Mouse (Mus musculus) kidney, adult 2 months (tissue): ENCODE results near the gene Acyp1. TPM values are rescaled to one million over a fixed set of nuclear protein-coding genes. Genes with fewer than 3 reads are reported as not detected.

ENCODE experiments used
- DNase-seq: peaks from one replicate; pipeline ENCODE4 v3.0.0; 2021
- H3K27ac ChIP-seq: fragments of 200-500 bp; 2 replicates; pipeline ENCODE4 v1.5.1; 2012; ENCODE audit warnings: low read depth, low read length, control low read depth, inconsistent platforms; ENCODE audit not compliant: insufficient read depth
- H3K27me3 ChIP-seq: fragments of 200-500 bp; replicated peaks from 2 replicates; pipeline ENCODE4 v1.6.1; 2012; ENCODE audit warnings: mild to moderate bottlenecking, moderate library complexity, low read length, inconsistent platforms; ENCODE audit not compliant: control insufficient read depth, insufficient read depth
- H3K36me3 ChIP-seq: fragments of 200-500 bp; 2 replicates; pipeline ENCODE4 v1.6.1; 2012; ENCODE audit warnings: mild to moderate bottlenecking, moderate library complexity, low read length, inconsistent platforms; ENCODE audit not compliant: control insufficient read depth, insufficient read depth
- H3K4me1 ChIP-seq: fragments of 200-500 bp; 2 replicates; pipeline ENCODE4 v1.6.1; 2011; ENCODE audit warnings: low read length; ENCODE audit not compliant: control insufficient read depth, insufficient read depth
- H3K4me3 ChIP-seq: fragments of 200-500 bp; 2 replicates; pipeline ENCODE4 v1.5.1; 2011; ENCODE audit warnings: mild to moderate bottlenecking, low read depth, low read length, control low read depth; ENCODE audit not compliant: insufficient read depth
- CTCF ChIP-seq: fragments of 200-500 bp; conservative IDR thresholded peaks from 2 replicates; pipeline ENCODE4 v1.5.1; 2011; ENCODE audit warnings: low read depth, mild to moderate bottlenecking, control low read depth, low read length, moderate library complexity, mixed read lengths; ENCODE audit not compliant: insufficient read depth, insufficient read length
- POLR2A ChIP-seq: fragments of 200-500 bp; IDR thresholded peaks from one replicate; pipeline ENCODE4 v1.6.1; 2011; ENCODE audit warnings: low read depth, low read length, control low read depth
- WGBS: fragments of 180-500 bp; shearing (Covaris S2); methylation state at CpG from one replicate; pipeline ENCODE4 v1.1.7; 2018; 5-methylcytosine and 5-hydroxymethylcytosine counted together
- polyA plus RNA-seq: library from polyadenylated mRNA; depleted of rRNA; stranded (reverse); fragments of >200 nt; gene quantifications from 2 replicates; pipeline ENCODE4 v1.2.3, GENCODE M21; 2012

Acyp1 gene
- polyA plus RNA-seq, 1 experiment: 19.1 TPM

DNA sequence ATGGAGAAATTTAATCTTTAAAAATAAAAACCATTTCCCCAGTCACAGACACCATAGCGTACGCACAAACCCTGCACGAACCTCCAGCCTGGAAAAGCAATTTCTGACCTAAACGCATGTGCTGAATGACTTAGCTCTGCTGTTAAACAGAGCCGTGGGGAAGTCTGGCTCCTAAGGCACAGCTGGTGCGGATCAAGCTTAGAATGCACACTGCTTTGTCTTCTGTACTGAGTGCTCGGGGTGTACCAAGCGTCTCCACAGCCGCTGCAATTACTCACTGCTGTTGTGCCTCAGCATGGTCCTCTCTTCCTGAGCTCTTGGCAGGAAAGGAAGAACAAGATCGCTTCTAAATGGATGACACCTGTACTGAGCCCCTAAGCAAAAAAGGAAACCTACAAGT lies 25.7 kb downstream of the Acyp1 start:
- DNase-seq: no peak

DNA sequence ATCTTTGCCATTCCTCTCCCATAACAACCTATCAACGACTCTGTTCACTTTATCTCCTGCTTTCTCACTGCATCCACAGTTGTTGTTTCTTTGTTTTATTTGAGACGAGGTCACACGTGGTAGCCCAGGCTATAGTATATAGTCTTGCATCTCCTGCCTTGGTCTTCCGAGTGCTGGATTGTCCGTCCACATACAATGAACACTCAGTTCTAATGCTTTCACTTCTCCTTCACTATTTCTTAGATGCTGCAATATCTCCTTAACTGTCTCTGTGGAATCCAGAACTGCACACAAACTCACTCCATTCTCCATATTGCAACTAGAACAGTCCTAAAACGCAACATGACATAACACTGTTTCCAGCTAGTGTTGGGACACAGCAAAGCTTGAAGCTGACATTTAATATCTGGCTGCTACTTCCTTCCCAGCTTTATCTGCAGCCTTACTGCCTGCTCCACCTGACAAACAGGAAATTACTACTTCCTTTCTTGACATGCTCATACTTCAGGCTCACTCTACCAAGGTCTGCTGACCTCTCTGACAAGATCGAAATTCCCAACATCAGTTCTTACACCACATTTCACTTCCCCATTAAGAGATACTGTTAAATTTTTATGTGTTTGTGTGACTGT lies 31.1 kb downstream of the Acyp1 start:
- H3K27ac ChIP-seq: peak overlapping the region; percentile 55; the same call in 1 of the 2 replicates
- H3K36me3 ChIP-seq: no peaks in the 10 kb centered on the region; the same call in 1 of the 2 replicates
- peak; percentile 28 for DNase-seq
- WGBS: 62% methylated on average over 7 of the region's 7 CpGs
- H3K4me1 ChIP-seq: no peaks in the 10 kb centered on the region; the same call in 1 of the 2 replicates
- TF ChIP-seq POLR2A (no peak), CTCF (no peak)
- no peaks in the 10 kb centered on the region for H3K27me3 ChIP-seq
- no peak overlapping the region for H3K4me3 ChIP-seq

More for the DNA sequence above, 25.7 kb downstream of the Acyp1 start:
- TF ChIP-seq POLR2A (no peak), CTCF (no peak)
- Histone ChIP-seq H3K36me3 (no peaks in the 10 kb centered on the region; the same call in 1 of the 2 replicates), H3K27ac (no peak overlapping the region), H3K4me3 (no peak overlapping the region), H3K27me3 (no peaks in the 10 kb centered on the region), H3K4me1 (no peaks in the 10 kb centered on the region)
- 68% methylated on average over 10 of the region's 10 CpGs for WGBS

DNA sequence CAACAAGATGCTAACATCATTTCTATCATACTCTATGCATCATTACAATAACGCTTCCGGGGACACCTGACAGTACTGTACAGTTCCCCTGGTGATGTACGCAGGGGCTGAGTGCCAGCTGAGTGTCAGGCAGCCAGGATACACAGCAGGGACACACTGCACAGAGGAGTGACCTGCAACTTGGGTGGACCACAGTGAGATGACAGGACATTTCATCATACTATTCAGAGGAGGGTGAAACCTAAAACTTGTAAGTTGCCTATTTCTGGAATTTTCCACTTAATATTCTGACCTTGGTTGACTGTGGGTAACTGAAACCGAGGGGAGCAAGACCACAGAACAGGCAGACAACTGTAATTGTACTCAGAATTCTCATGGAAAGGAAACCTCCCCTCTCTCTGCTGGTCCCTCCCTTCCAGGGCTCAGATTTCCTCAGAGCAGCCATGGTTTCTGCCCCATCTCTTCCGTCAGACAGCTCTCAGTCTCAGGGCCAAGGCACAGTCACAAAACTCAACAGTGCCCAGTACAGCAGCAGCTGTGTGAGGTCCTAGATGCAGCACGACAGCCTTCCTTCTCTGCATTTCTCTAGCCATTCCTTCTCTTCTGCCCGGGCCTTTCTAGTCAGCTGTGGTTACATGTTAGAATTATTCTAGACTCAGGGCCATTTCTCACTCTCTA lies 32.0 kb downstream of the Acyp1 start:
- DNase-seq: no peak
- TF ChIP-seq POLR2A: no peak
- TF ChIP-seq CTCF: no peak
- Histone ChIP-seq H3K27ac (no peak overlapping the region), H3K4me3 (no peak overlapping the region), H3K27me3 (no peaks in the 10 kb centered on the region), H3K36me3 (no peaks in the 10 kb centered on the region; the same call in 1 of the 2 replicates), H3K4me1 (no peaks in the 10 kb centered on the region; the same call in 1 of the 2 replicates)
- 49% methylated on average over 7 of the region's 7 CpGs for WGBS

DNA sequence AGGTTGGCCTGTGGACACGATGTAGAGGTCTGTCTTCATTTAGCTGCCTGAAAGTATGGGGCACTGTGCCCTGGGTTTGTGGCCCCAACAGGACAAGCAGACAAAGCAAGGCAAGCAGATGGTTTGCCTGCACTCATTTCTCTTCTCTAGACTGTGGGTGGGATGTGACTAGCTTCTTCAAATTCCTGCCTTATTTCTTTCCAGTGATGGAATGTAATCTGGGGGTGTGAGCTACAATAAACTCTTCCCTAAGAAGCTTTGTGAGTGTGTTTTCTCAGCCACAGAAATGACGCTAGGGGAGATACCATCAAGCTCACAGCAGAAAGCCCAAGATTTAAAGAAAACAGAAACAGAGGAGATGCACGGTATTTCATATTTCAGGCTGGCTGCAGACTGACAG lies 36.2 kb downstream of the Acyp1 start:
- Histone ChIP-seq H3K27me3 (no peaks in the 10 kb centered on the region), H3K36me3 (0 out of 2 replicates have a peak, but pooled peaks cover 3% of the 10 kb centered on the region), H3K4me3 (no peak overlapping the region), H3K4me1 (no peaks in the 10 kb centered on the region; the same call in 1 of the 2 replicates), H3K27ac (no peak overlapping the region)
- TF ChIP-seq POLR2A (no peak), CTCF (no peak)
- no peak for DNase-seq
- 84% methylated on average over 3 of the region's 3 CpGs for WGBS

DNA sequence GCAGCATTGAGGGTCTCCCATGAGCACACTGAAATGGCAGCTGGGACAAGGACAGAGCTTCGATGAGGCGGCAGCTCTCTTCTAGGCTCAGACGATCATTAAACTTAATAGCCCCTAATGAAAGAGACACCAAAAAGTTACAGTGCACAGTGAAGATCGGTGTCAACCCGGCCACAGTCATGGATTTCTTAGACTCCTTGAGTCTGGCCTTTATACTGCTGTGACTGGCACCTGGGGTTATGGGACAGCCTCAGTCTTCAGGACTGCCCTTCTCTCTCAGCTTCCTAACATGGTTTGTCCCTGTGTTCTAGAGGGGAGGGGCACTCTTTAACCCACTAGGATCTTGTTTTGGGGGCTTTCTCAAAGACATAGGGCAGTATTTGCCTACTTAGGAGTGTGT lies 50.7 kb downstream of the Acyp1 start:
- Histone ChIP-seq H3K36me3 (peaks cover 1% of the 10 kb centered on the region), H3K27ac (no peak overlapping the region), H3K4me1 (no peaks in the 10 kb centered on the region), H3K27me3 (no peaks in the 10 kb centered on the region), H3K4me3 (no peak overlapping the region)
- WGBS: 57% methylated on average over 5 of the region's 5 CpGs
- TF ChIP-seq POLR2A: no peak
- no peak for TF ChIP-seq CTCF
- no peak for DNase-seq

DNA sequence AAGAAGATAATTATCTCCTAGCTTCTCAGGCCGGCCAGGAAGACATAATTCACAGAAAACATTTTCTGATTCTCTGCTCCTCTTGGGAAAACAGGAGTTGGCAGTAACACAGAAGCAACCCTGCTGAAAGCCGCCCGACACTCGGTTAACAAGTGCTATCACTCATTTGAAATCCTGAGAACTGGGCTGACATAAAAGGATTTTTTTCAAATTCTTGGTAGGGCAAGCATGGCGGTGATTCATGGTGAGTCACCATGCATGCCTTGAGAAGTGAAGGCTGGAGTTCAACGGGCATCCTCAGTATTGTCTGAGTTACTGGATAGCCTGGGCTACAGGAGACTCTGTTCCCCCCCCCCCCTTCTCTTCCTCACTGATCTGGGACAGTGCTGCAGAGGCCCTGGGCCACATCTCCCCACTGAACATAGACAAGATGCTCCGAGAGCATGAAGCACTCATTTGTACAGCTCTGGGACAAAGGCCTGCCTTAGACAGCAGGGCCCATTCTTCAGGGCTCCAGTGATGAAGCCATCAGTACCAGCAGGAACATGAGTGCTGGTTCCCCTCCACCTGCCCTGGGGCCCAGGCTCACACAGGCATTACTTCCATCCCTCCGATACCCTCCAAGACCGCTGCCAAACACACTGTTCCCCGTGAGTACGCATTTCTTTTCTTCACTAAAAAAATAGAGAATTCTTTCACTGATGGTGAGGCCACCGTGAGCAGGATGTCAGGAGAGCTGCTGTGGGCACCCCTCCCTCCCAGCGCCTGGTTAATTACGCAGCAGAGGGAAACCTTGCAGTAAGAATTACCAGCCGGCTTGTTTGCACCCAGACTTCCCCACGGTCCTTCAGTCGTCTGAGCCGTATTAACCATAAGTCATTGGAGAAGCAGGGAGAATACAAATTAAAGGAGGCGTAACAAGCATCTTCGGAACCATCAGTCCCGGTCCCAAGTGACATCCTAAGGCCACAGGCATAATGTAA lies 54.6 kb downstream of the Acyp1 start:
- H3K4me1 ChIP-seq: no peaks in the 10 kb centered on the region
- WGBS: 66% methylated on average over 21 of the region's 21 CpGs
- no peak overlapping the region for H3K27ac ChIP-seq
- H3K36me3 ChIP-seq: peaks cover 1% of the 10 kb centered on the region; the same call in 1 of the 2 replicates
- peak; percentile 16 for DNase-seq
- H3K4me3 ChIP-seq: no peak overlapping the region
- TF ChIP-seq POLR2A: no peak
- TF ChIP-seq CTCF: no peak
- no peaks in the 10 kb centered on the region for H3K27me3 ChIP-seq
